Mouse (Mus musculus): Measurements from ENCODE around the gene Gna14. TPM values are rescaled to one million over a fixed set of nuclear protein-coding genes. Genes with fewer than 3 reads are reported as not detected.

Gna14 gene
- polyA plus RNA-seq, 1 experiment from 2014 or later: 0.78 TPM

- no peaks in the 10 kb centered on the region for H3K36me3 ChIP-seq (replicated peaks; ENCODE audit: control insufficient read depth, insufficient read depth)
- H3K9ac ChIP-seq: no peak overlapping the region
- no peak overlapping the region for H3K4me2 ChIP-seq (replicated peaks)
- no peak overlapping the region for H3K4me3 ChIP-seq (replicated peaks; ENCODE audit: low read length)
- 0 out of 2 replicates have a peak overlapping the region, but pooled peaks have one; percentile 17 for H3K27ac ChIP-seq
- no peaks in the 10 kb centered on the region for H3K27me3 ChIP-seq (ENCODE audit: control insufficient read depth, insufficient read depth, low read length)
- 17% methylated on average over 7 of the region's 7 CpGs for WGBS
- H3K9me3 ChIP-seq (ENCODE audit: control insufficient read depth, low read length): no peaks in the 10 kb centered on the region
- DNase-seq (ENCODE audit: low spot score): no peak
- H3K4me1 ChIP-seq (replicated peaks; ENCODE audit: control insufficient read depth, insufficient read depth, low read length): no peaks in the 10 kb centered on the region
- no peak for ATAC-seq (ENCODE audit: low FRiP score)
Observed at GRCm38 (mm10) chr19:16491497-16491896, 55.9 kb downstream of the Gna14 start.

GRCm38 (mm10) chr19:16492453-16492852 is 56.9 kb downstream of the Gna14 start:
- DNase-seq (ENCODE audit: low spot score): no peak
- no peaks in the 10 kb centered on the region for H3K36me3 ChIP-seq (replicated peaks; ENCODE audit: control insufficient read depth, insufficient read depth)
- H3K4me2 ChIP-seq (replicated peaks): no peak overlapping the region
- no peaks in the 10 kb centered on the region for H3K27me3 ChIP-seq (ENCODE audit: control insufficient read depth, insufficient read depth, low read length)
- ATAC-seq (ENCODE audit: low FRiP score): no peak
- H3K4me3 ChIP-seq (replicated peaks; ENCODE audit: low read length): no peak overlapping the region
- H3K9ac ChIP-seq: no peak overlapping the region
- H3K4me1 ChIP-seq (replicated peaks; ENCODE audit: control insufficient read depth, insufficient read depth, low read length): no peaks in the 10 kb centered on the region
- 90% methylated on average over 1 of the region's 1 CpGs for WGBS
- no peak overlapping the region for H3K27ac ChIP-seq
- no peaks in the 10 kb centered on the region for H3K9me3 ChIP-seq (ENCODE audit: control insufficient read depth, low read length)

- Histone ChIP-seq H3K4me2 (replicated peaks) (no peak overlapping the region), H3K36me3 (replicated peaks; ENCODE audit: control insufficient read depth, insufficient read depth) (no peaks in the 10 kb centered on the region), H3K27ac (no peak overlapping the region), H3K9me3 (ENCODE audit: control insufficient read depth, low read length) (no peaks in the 10 kb centered on the region), H3K9ac (no peak overlapping the region), H3K4me1 (replicated peaks; ENCODE audit: control insufficient read depth, insufficient read depth, low read length) (no peaks in the 10 kb centered on the region), H3K27me3 (ENCODE audit: control insufficient read depth, insufficient read depth, low read length) (no peaks in the 10 kb centered on the region), H3K4me3 (replicated peaks; ENCODE audit: low read length) (no peak overlapping the region)
- WGBS: 94% methylated on average over 10 of the region's 10 CpGs
- ATAC-seq (ENCODE audit: low FRiP score) (no peak), DNase-seq (ENCODE audit: low spot score) (no peak)
Observed at GRCm38 (mm10) chr19:16494816-16495516, 59.4 kb downstream of the Gna14 start.

GRCm38 (mm10) chr19:16496016-16496415 is 60.5 kb downstream of the Gna14 start:
- no peak for ATAC-seq (ENCODE audit: low FRiP score)
- WGBS: 90% methylated on average over 5 of the region's 5 CpGs
- no peak for DNase-seq (ENCODE audit: low spot score)

GRCm38 (mm10) chr19:16502054-16502453 is 66.5 kb downstream of the Gna14 start:
- Histone ChIP-seq H3K27me3 (ENCODE audit: control insufficient read depth, insufficient read depth, low read length) (0 out of 2 replicates have a peak, but pooled peaks cover 5% of the 10 kb centered on the region), H3K36me3 (replicated peaks; ENCODE audit: control insufficient read depth, insufficient read depth) (no peaks in the 10 kb centered on the region), H3K4me1 (replicated peaks; ENCODE audit: control insufficient read depth, insufficient read depth, low read length) (peaks cover 14% of the 10 kb centered on the region), H3K4me2 (replicated peaks) (no peak overlapping the region), H3K9ac (no peak overlapping the region), H3K27ac (no peak overlapping the region), H3K9me3 (ENCODE audit: control insufficient read depth, low read length) (no peaks in the 10 kb centered on the region), H3K4me3 (replicated peaks; ENCODE audit: low read length) (no peak overlapping the region)
- DNase-seq (ENCODE audit: low spot score) (no peak), ATAC-seq (ENCODE audit: low FRiP score) (no peak)
- WGBS: 78% methylated on average over 5 of the region's 5 CpGs

More at GRCm38 (mm10) chr19:16496016-16496415, 60.5 kb downstream of the Gna14 start:
- no peaks in the 10 kb centered on the region for H3K4me1 ChIP-seq (replicated peaks; ENCODE audit: control insufficient read depth, insufficient read depth, low read length)
- no peak overlapping the region for H3K4me2 ChIP-seq (replicated peaks)
- no peaks in the 10 kb centered on the region for H3K27me3 ChIP-seq (ENCODE audit: control insufficient read depth, insufficient read depth, low read length)
- H3K4me3 ChIP-seq (replicated peaks; ENCODE audit: low read length): no peak overlapping the region
- no peak overlapping the region for H3K9ac ChIP-seq
- H3K27ac ChIP-seq: no peak overlapping the region
- no peaks in the 10 kb centered on the region for H3K9me3 ChIP-seq (ENCODE audit: control insufficient read depth, low read length)
- no peaks in the 10 kb centered on the region for H3K36me3 ChIP-seq (replicated peaks; ENCODE audit: control insufficient read depth, insufficient read depth)

- 0 out of 2 replicates have a peak, but pooled peaks cover 9% of the 10 kb centered on the region for H3K27me3 ChIP-seq (ENCODE audit: control insufficient read depth, insufficient read depth, low read length)
- ATAC-seq (ENCODE audit: low FRiP score): peak; percentile 95
- H3K4me2 ChIP-seq (replicated peaks): no peak overlapping the region
- peaks cover 5% of the 10 kb centered on the region; the same call in 1 of the 2 replicates for H3K9me3 ChIP-seq (ENCODE audit: control insufficient read depth, low read length)
- 8% methylated on average over 6 of the region's 6 CpGs for WGBS
- H3K27ac ChIP-seq: peak overlapping the region; percentile 81
- peaks cover 15% of the 10 kb centered on the region for H3K4me1 ChIP-seq (replicated peaks; ENCODE audit: control insufficient read depth, insufficient read depth, low read length)
- no peak overlapping the region for H3K9ac ChIP-seq
- no peak overlapping the region for H3K4me3 ChIP-seq (replicated peaks; ENCODE audit: low read length)
- DNase-seq (ENCODE audit: low spot score): peak; percentile 76
- H3K36me3 ChIP-seq (replicated peaks; ENCODE audit: control insufficient read depth, insufficient read depth): no peaks in the 10 kb centered on the region
Observed at GRCm38 (mm10) chr19:16506711-16507364, 71.3 kb downstream of the Gna14 start.

GRCm38 (mm10) chr19:16510343-16511080 is 75.0 kb downstream of the Gna14 start:
- Histone ChIP-seq H3K27ac (no peak overlapping the region), H3K9ac (no peak overlapping the region), H3K4me1 (replicated peaks; ENCODE audit: control insufficient read depth, insufficient read depth, low read length) (peaks cover 15% of the 10 kb centered on the region), H3K36me3 (replicated peaks; ENCODE audit: control insufficient read depth, insufficient read depth) (no peaks in the 10 kb centered on the region), H3K4me3 (replicated peaks; ENCODE audit: low read length) (no peak overlapping the region), H3K4me2 (replicated peaks) (no peak overlapping the region), H3K27me3 (ENCODE audit: control insufficient read depth, insufficient read depth, low read length) (0 out of 2 replicates have a peak, but pooled peaks cover 4% of the 10 kb centered on the region), H3K9me3 (ENCODE audit: control insufficient read depth, low read length) (peaks cover 5% of the 10 kb centered on the region; the same call in 1 of the 2 replicates)
- ATAC-seq (ENCODE audit: low FRiP score) (no peak), DNase-seq (ENCODE audit: low spot score) (no peak)
- WGBS: 88% methylated on average over 10 of the region's 10 CpGs

- Histone ChIP-seq H3K9ac (no peak overlapping the region), H3K27me3 (ENCODE audit: control insufficient read depth, insufficient read depth, low read length) (0 out of 2 replicates have a peak, but pooled peaks cover 4% of the 10 kb centered on the region), H3K4me1 (replicated peaks; ENCODE audit: control insufficient read depth, insufficient read depth, low read length) (peaks cover 11% of the 10 kb centered on the region), H3K4me2 (replicated peaks) (no peak overlapping the region), H3K36me3 (replicated peaks; ENCODE audit: control insufficient read depth, insufficient read depth) (no peaks in the 10 kb centered on the region), H3K4me3 (replicated peaks; ENCODE audit: low read length) (no peak overlapping the region), H3K27ac (no peak overlapping the region), H3K9me3 (ENCODE audit: control insufficient read depth, low read length) (peaks cover 5% of the 10 kb centered on the region; the same call in 1 of the 2 replicates)
- DNase-seq (ENCODE audit: low spot score): no peak
- 82% methylated on average over 2 of the region's 2 CpGs for WGBS
- ATAC-seq (ENCODE audit: low FRiP score): no peak
Observed at GRCm38 (mm10) chr19:16511081-16511420, 75.5 kb downstream of the Gna14 start.

GRCm38 (mm10) chr19:16514201-16514600 is 78.6 kb downstream of the Gna14 start:
- Histone ChIP-seq H3K9ac (no peak overlapping the region), H3K27me3 (ENCODE audit: control insufficient read depth, insufficient read depth, low read length) (0 out of 2 replicates have a peak, but pooled peaks cover 4% of the 10 kb centered on the region), H3K4me3 (replicated peaks; ENCODE audit: low read length) (no peak overlapping the region), H3K4me2 (replicated peaks) (no peak overlapping the region), H3K27ac (no peak overlapping the region), H3K4me1 (replicated peaks; ENCODE audit: control insufficient read depth, insufficient read depth, low read length) (no peaks in the 10 kb centered on the region), H3K9me3 (ENCODE audit: control insufficient read depth, low read length) (no peaks in the 10 kb centered on the region), H3K36me3 (replicated peaks; ENCODE audit: control insufficient read depth, insufficient read depth) (no peaks in the 10 kb centered on the region)
- ATAC-seq (ENCODE audit: low FRiP score) (no peak), DNase-seq (ENCODE audit: low spot score) (no peak)
- WGBS: 89% methylated on average over 4 of the region's 4 CpGs

All from hindbrain, embryonic 14.5 days (tissue).